Mouse (Mus musculus) kidney, adult 2 months (tissue): ENCODE measurements around the gene Snx11. TPM values are rescaled to one million over a fixed set of nuclear protein-coding genes. Genes with fewer than 3 reads are reported as not detected.

Experiments
- DNase-seq: peaks from one replicate; pipeline ENCODE4 v3.0.0; 2021
- H3K27ac ChIP-seq: fragments of 200-500 bp; 2 replicates; pipeline ENCODE4 v1.5.1; 2012; ENCODE audit warnings: low read depth, low read length, control low read depth, inconsistent platforms; ENCODE audit not compliant: insufficient read depth
- H3K27me3 ChIP-seq: fragments of 200-500 bp; replicated peaks from 2 replicates; pipeline ENCODE4 v1.6.1; 2012; ENCODE audit warnings: mild to moderate bottlenecking, moderate library complexity, low read length, inconsistent platforms; ENCODE audit not compliant: control insufficient read depth, insufficient read depth
- H3K36me3 ChIP-seq: fragments of 200-500 bp; 2 replicates; pipeline ENCODE4 v1.6.1; 2012; ENCODE audit warnings: mild to moderate bottlenecking, moderate library complexity, low read length, inconsistent platforms; ENCODE audit not compliant: control insufficient read depth, insufficient read depth
- H3K4me1 ChIP-seq: fragments of 200-500 bp; 2 replicates; pipeline ENCODE4 v1.6.1; 2011; ENCODE audit warnings: low read length; ENCODE audit not compliant: control insufficient read depth, insufficient read depth
- H3K4me3 ChIP-seq: fragments of 200-500 bp; 2 replicates; pipeline ENCODE4 v1.5.1; 2011; ENCODE audit warnings: mild to moderate bottlenecking, low read depth, low read length, control low read depth; ENCODE audit not compliant: insufficient read depth
- CTCF ChIP-seq: fragments of 200-500 bp; conservative IDR thresholded peaks from 2 replicates; pipeline ENCODE4 v1.5.1; 2011; ENCODE audit warnings: low read depth, mild to moderate bottlenecking, control low read depth, low read length, moderate library complexity, mixed read lengths; ENCODE audit not compliant: insufficient read depth, insufficient read length
- POLR2A ChIP-seq: fragments of 200-500 bp; IDR thresholded peaks from one replicate; pipeline ENCODE4 v1.6.1; 2011; ENCODE audit warnings: low read depth, low read length, control low read depth
- WGBS: fragments of 180-500 bp; shearing (Covaris S2); methylation state at CpG from one replicate; pipeline ENCODE4 v1.1.7; 2018; 5-methylcytosine and 5-hydroxymethylcytosine counted together
- polyA plus RNA-seq: library from polyadenylated mRNA; depleted of rRNA; stranded (reverse); fragments of >200 nt; gene quantifications from 2 replicates; pipeline ENCODE4 v1.2.3, GENCODE M21; 2012

The Snx11 gene
- polyA plus RNA-seq, 1 experiment = 13.7 TPM

GRCm38 (mm10) chr11:96762742-96763470, 14.5 kb downstream of the Snx11 start:
- TF ChIP-seq CTCF (no peak), POLR2A (no peak)
- peak; percentile 25 for DNase-seq
- no peaks in the 10 kb centered on the region for H3K27me3 ChIP-seq
- WGBS = 49% methylated on average over 15 of the region's 15 CpGs
- H3K4me1 ChIP-seq = 0 out of 2 replicates have a peak, but pooled peaks cover 2% of the 10 kb centered on the region
- no peaks in the 10 kb centered on the region for H3K36me3 ChIP-seq
- H3K4me3 ChIP-seq = no peak overlapping the region
- no peak overlapping the region for H3K27ac ChIP-seq

DNA sequence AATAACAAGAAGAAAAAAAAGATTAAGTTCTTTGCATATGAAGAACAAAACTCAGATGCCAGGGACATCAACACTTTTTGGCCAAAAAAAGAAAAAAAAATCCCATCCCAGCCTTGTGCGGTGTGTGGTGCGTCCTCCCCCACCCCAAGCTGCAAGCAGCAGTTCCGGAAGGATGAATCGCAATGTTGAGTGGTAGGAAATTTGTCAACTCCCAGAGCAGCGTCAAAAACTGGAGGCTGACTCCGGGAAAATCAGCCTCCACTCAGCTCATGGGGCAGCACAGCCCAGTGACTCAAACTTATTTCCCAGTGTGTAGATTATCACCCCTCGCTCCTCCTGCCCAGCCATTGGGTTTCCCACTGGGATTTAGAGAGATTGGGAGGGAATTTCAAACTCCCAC, 15.4 kb downstream of the Snx11 start:
- no peak for TF ChIP-seq POLR2A
- no peak for TF ChIP-seq CTCF
- Histone ChIP-seq H3K36me3 (no peaks in the 10 kb centered on the region), H3K4me3 (no peak overlapping the region), H3K4me1 (0 out of 2 replicates have a peak, but pooled peaks cover 2% of the 10 kb centered on the region), H3K27me3 (no peaks in the 10 kb centered on the region), H3K27ac (no peak overlapping the region)
- no peak for DNase-seq
- WGBS = 31% methylated on average over 7 of the region's 7 CpGs

GRCm38 (mm10) chr11:96760042-96760441, 17.3 kb downstream of the Snx11 start:
- H3K4me1 ChIP-seq = 0 out of 2 replicates have a peak, but pooled peaks cover 2% of the 10 kb centered on the region
- H3K27me3 ChIP-seq = no peaks in the 10 kb centered on the region
- no peak overlapping the region for H3K4me3 ChIP-seq
- H3K36me3 ChIP-seq = no peaks in the 10 kb centered on the region
- 42% methylated on average over 3 of the region's 3 CpGs for WGBS
- H3K27ac ChIP-seq = no peak overlapping the region
- TF ChIP-seq CTCF (peak; percentile 78), POLR2A (no peak)
- peak; percentile 83 for DNase-seq

DNA sequence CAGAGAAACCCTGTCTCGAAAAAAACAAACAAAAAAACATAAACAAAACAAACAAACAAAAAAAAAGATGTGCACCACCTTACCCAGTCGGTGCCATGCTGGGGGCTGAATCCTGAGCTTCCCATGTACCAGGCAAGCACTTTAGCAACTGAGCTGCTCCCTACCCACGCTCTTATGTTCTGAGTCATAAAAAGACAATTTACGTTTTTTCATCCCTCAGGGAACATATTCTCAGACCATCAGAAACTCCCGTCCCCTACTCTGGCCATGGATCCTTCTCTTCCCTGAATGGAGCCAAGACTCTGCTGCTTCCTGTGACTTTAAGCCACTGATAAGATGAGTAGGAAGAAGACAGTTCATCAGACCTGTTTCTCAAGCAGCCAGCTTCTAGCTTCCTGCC, 19.0 kb downstream of the Snx11 start:
- WGBS = 75% methylated on average over 5 of the region's 5 CpGs
- no peak for DNase-seq
- H3K4me3 ChIP-seq = no peak overlapping the region
- no peaks in the 10 kb centered on the region for H3K36me3 ChIP-seq
- TF ChIP-seq POLR2A = no peak
- TF ChIP-seq CTCF = no peak
- no peak overlapping the region for H3K27ac ChIP-seq
- H3K27me3 ChIP-seq = no peaks in the 10 kb centered on the region
- 0 out of 2 replicates have a peak, but pooled peaks cover 2% of the 10 kb centered on the region for H3K4me1 ChIP-seq

- DNase-seq = no peak
- Histone ChIP-seq H3K27ac (no peak overlapping the region), H3K4me1 (no peaks in the 10 kb centered on the region), H3K36me3 (no peaks in the 10 kb centered on the region), H3K27me3 (no peaks in the 10 kb centered on the region), H3K4me3 (no peak overlapping the region)
- 51% methylated on average over 4 of the region's 4 CpGs for WGBS
- TF ChIP-seq CTCF (no peak), POLR2A (no peak)
Observed at GRCm38 (mm10) chr11:96757421-96757820, 19.9 kb downstream of the Snx11 start.

- no peak for DNase-seq
- Histone ChIP-seq H3K36me3 (no peaks in the 10 kb centered on the region), H3K4me3 (no peak overlapping the region), H3K27ac (no peak overlapping the region), H3K27me3 (no peaks in the 10 kb centered on the region), H3K4me1 (no peaks in the 10 kb centered on the region)
- no peak for TF ChIP-seq CTCF
- TF ChIP-seq POLR2A = no peak
- 96% methylated on average over 2 of the region's 2 CpGs for WGBS
Observed at GRCm38 (mm10) chr11:96755298-96755697, 22.1 kb downstream of the Snx11 start.

GRCm38 (mm10) chr11:96747555-96747954, 29.8 kb downstream of the Snx11 start:
- Histone ChIP-seq H3K27me3 (no peaks in the 10 kb centered on the region), H3K36me3 (no peaks in the 10 kb centered on the region), H3K4me1 (no peaks in the 10 kb centered on the region), H3K27ac (no peak overlapping the region), H3K4me3 (no peak overlapping the region)
- TF ChIP-seq CTCF (no peak), POLR2A (no peak)
- no peak for DNase-seq
- WGBS = 56% methylated on average over 3 of the region's 3 CpGs
